Mouse (Mus musculus): ENCODE data around the gene Cd300a.

The Cd300a gene

GRCm38 (mm10) chr11:114889991-114890518 lies at the start of gene Cd300a:
Gene Cd300a, plus strand, starts transcription at chr11:114890041.
- DNase-seq (ENCODE audit: low spot score), result peak; percentile 16

GRCm38 (mm10) chr11:114843818-114844463 lies 45.9 kb upstream of the Cd300a start:
- no peak for DNase-seq (ENCODE audit: low spot score)

- no peak for DNase-seq (ENCODE audit: low spot score)
These were observed 45.2 kb upstream of the Cd300a start for GRCm38 (mm10) chr11:114844464-114845220.

DNA sequence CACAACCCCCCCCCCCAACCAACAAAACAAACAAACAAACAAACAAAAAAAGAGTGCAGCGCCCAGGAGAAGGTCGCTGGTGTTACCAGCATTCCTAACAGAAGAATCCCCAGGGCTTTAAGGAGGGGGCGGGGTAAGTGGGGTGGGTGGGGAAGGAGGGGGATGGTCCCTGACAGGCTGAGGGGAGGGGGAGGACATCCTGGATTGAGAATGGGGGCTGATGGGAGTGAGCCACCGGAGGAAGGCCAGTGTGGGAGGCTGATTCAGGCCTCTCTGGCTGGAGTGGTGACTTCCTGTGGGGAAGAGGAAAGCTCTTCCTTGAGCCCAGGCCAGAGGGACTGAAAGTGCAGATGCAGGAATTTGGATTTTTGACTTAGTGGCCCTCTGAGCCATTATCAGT lies 43.5 kb upstream of the Cd300a start:
- no peak for DNase-seq (ENCODE audit: low spot score)

GRCm38 (mm10) chr11:114847008-114847407 lies 42.8 kb upstream of the Cd300a start:
- DNase-seq (ENCODE audit: low spot score), result no peak

- no peak for DNase-seq (ENCODE audit: low spot score)
These were observed 40.3 kb upstream of the Cd300a start for GRCm38 (mm10) chr11:114849572-114849971.

GRCm38 (mm10) chr11:114850066-114850451 lies 39.8 kb upstream of the Cd300a start:
- no peak for DNase-seq (ENCODE audit: low spot score)

- peak; percentile 52 for DNase-seq (ENCODE audit: low spot score)
These were observed 39.2 kb upstream of the Cd300a start, which contains the start of gene Gprc5c for GRCm38 (mm10) chr11:114850452-114851268. Gene Gprc5c, plus strand, starts transcription at chr11:114851152.

DNA sequence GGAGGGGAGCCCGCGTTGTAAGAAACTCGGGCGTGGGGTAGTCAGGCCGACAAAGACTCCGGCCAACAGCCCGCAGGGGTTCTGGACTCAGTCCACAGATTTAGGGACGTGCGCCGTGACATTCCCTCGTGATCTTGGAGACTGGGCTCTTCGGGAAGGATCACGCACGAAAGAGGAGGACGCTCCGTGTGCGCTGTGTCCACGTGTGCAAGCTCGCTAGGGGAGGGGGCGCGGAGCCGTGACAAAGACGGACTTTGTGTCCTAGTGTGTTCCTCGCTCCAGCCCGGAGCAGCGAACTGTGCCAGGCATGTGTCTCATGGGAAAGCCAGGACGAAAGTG lies 38.6 kb upstream of the Cd300a start:
- DNase-seq (ENCODE audit: low spot score), result peak; percentile 43

DNA sequence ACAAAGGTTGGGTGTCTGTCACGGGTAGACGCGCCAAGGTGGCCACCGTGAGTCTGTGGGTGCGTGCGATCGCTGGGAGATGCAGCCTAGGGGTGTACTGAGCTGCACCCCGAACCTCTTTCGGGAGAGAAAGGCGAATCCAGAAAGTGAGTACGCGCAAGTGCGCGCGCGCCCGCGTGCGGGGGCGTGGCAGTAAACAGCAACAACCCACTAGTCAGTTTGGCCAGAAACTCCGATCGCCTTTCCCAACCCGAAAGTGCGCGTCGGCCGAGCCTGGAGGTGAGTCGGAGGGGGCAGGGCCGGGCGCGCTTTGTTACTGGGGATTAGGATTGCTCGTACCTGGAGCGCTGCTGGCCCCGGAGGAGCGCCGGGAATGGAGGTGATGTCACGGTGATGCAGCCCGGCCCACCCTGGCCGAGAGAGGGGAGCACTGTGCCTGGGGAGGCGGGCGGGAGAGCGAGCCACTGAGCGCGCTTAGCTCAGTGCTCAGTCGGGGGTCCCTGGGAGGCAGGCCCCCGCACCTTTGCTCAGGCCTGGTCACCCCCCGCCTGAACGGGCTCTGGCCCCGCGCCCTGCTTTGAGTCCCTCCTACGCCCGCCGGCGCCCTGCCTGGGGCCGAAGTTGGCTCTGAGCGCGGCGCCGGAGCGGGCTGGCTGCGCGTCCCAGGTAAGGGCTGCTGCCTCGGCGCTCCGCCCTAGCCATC lies 38.1 kb upstream of the Cd300a start:
- peak; percentile 48 for DNase-seq (ENCODE audit: low spot score)

DNA sequence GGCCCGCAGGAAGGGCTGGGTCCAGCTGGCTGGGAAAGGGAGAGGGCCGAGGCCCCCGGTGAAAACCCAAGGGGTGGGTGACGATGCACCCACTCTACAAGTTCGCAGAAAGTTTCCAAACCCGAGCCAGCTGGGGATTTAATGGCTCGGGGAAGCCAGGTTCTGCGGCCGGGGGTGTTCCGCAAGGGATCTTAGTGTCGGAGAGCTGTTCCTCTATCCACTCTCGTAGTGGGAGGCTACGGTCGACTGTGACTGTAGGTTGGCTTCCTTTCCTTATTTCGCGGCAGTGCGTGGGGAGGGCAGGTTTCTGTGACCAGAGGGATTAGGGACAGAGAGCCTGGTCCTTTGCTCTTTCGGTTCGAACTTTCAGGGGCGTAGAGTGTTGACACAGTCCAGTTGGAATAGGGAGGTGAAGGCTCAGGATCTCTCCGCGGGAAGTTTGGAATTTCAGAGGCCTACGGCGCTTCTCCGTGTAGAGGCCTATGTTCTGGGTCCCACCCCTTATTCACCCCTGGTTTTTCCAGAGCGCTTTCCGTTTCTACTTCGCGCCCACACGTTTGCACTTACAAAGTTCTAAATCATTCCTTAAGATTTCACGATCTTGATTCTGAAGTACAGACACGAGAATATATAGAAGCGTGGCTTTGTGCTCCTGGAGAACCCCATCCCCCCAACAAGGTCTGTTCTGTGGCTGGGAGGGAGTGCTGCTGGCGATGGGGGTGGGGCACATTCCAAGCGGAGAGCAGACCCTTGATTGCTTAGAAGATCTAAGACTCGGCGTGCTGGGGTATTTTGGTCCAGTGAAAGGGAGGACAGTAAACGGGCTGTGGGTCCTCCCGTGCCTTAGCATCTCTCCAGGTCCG lies 37.3 kb upstream of the Cd300a start:
- no peak for DNase-seq (ENCODE audit: low spot score)

DNA sequence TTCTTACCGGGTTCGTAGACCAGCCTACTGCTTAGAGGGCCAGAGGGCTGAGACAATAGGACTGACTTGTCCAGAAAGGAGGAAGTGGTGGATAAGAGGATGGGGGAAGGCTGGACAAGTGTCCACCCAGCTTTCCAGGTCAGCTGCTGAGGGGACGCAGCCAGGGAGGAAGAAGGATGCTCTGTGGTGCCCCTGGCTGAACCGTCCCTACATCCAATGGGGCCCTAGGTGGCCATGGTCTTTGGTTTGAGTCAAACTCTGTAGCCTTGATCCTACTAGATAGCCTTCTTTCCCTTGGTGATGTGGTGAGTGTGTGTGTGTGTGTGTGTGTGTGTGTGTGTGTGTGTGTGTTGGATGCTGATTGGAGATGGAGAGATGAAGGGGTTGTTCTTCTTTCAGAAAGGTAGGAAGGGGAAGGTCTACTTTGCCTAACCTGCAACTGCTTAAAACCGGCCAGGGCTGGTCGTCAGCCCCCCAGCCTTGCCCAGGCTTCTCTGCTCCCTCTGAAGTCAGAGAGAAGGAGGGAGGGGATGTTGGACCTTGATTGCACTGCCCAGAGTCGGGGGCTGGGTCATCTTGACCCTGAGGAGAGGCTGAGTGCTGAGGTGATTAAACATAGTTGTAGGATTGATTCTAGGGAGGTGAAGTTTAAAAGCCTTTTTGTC lies 36.5 kb upstream of the Cd300a start:
- DNase-seq (ENCODE audit: low spot score), result no peak

GRCm38 (mm10) chr11:114854581-114854980 lies 35.3 kb upstream of the Cd300a start:
- no peak for DNase-seq (ENCODE audit: low spot score)

DNA sequence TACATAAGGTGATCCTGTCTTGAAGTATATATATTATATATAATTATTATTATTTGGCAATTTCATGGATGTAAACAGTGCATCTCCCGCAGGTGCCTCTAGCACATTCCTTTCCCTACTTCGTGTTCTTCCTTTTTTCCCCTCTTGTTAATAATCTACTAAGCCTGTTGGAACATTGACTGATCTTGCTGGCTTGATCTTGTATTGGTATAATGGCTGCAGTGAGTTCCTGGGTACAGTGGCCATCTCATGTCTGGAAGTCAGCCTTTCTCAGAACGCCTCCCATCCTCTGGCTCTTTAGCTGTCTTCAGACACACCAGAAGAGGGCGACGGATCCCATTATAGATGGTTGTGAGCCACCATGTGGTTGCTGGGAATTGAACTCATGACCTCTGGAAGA lies 33.7 kb upstream of the Cd300a start:
- DNase-seq (ENCODE audit: low spot score), result no peak

GRCm38 (mm10) chr11:114858641-114859040 lies 31.2 kb upstream of the Cd300a start:
- no peak for DNase-seq (ENCODE audit: low spot score)

DNA sequence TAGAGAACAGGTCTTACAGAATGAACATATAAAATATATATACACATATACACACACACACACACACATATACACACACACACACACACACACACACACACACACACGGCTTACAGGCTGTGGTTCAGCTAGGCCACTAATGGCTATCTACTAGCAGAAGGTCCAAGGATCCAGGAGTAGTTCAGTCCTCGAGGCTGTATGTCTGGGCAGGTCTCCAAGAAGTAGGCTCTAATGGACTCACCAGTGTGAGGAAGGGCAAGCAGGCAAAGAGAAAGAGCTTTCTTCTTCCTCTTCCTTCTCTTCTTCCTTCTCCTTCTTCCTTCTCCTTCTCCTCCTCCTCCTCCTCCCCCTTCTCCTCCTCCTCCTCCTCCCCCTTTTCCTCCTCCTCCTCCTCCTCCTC lies 28.8 kb upstream of the Cd300a start:
- DNase-seq (ENCODE audit: low spot score), result no peak

- no peak for DNase-seq (ENCODE audit: low spot score)
These were observed 27.2 kb upstream of the Cd300a start for GRCm38 (mm10) chr11:114862687-114863086.

DNA sequence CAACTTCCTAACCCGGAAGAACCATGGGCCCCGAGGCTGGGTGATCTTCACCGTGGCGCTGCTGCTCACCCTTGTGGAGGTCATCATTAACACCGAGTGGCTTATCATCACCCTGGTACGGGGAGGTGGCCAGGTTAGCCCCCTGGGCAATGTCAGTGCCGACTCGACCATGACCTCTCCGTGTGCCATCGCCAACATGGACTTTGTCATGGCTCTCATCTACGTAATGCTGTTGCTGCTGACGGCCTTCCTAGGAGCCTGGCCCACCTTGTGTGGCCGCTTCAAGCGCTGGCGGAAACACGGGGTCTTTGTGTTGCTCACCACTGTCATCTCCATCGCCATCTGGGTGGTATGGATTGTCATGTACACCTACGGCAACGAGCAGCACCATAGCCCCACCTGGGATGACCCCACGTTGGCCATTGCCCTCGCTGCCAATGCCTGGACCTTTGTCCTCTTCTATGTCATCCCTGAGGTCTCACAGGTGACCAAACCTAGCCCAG lies 25.9 kb upstream of the Cd300a start:
- DNase-seq (ENCODE audit: low spot score), result no peak

- DNase-seq (ENCODE audit: low spot score), result no peak
These were observed 23.8 kb upstream of the Cd300a start for GRCm38 (mm10) chr11:114865999-114866398.
